Mouse (Mus musculus) heart, postnatal 0 days (tissue): ENCODE results near the gene Fam168b. TPM values are rescaled to one million over a fixed set of nuclear protein-coding genes. Genes with fewer than 3 reads are reported as not detected.

Source experiments
- ATAC-seq: fragments of 200-750 bp; cut with Nextera tagmentation; 2 replicates; pipeline ENCODE4 v1.8.0; 2017; ENCODE audit warnings: low read depth, moderate number of reproducible peaks, moderate library complexity; ENCODE audit not compliant: insufficient read depth
- DNase-seq: peaks from one replicate; pipeline ENCODE4 v3.0.0-alpha.2; 2016; ENCODE audit warnings: low spot score
- H3K27ac ChIP-seq: fragments of 300-500 bp; sonication (generic); 2 replicates; pipeline ENCODE4 v1.5.1; 2014; ENCODE audit warnings: low read depth, mild to moderate bottlenecking
- H3K27me3 ChIP-seq: fragments of 300-500 bp; sonication (generic); 2 replicates; pipeline ENCODE4 v1.6.1; 2014; ENCODE audit warnings: low read length, mixed read lengths; ENCODE audit not compliant: control insufficient read depth, insufficient read depth
- H3K36me3 ChIP-seq: fragments of 300-500 bp; sonication (generic); replicated peaks from 2 replicates; pipeline ENCODE4 v1.6.1; 2014; ENCODE audit warnings: low read length, mixed read lengths; ENCODE audit not compliant: control insufficient read depth, insufficient read depth
- H3K4me1 ChIP-seq: fragments of 300-500 bp; sonication (generic); 2 replicates; pipeline ENCODE4 v1.6.1; 2014; ENCODE audit warnings: antibody characterized with exemption; ENCODE audit not compliant: control insufficient read depth, insufficient read depth
- H3K4me2 ChIP-seq: fragments of 300-500 bp; sonication (generic); 2 replicates; pipeline ENCODE4 v1.6.1; 2014; ENCODE audit warnings: low read depth, mild to moderate bottlenecking, low read length, moderate library complexity
- H3K4me3 ChIP-seq: fragments of 300-500 bp; sonication (generic); 2 replicates; pipeline ENCODE4 v1.5.1; 2014; ENCODE audit warnings: low read depth, low read length
- H3K9ac ChIP-seq: fragments of 300-500 bp; sonication (generic); replicated peaks from 2 replicates; pipeline ENCODE4 v1.6.1; 2014; ENCODE audit warnings: low read depth, low read length, mixed read lengths
- H3K9me3 ChIP-seq: fragments of 300-500 bp; sonication (generic); replicated peaks from 2 replicates; pipeline ENCODE4 v1.6.1; 2016; ENCODE audit warnings: low read length; ENCODE audit not compliant: control insufficient read depth
- CTCF ChIP-seq: IDR thresholded peaks from 2 replicates; pipeline ENCODE4 v1.5.1; 2016; ENCODE audit warnings: antibody characterized with exemption, control low read depth, low read depth
- EP300 ChIP-seq: IDR thresholded peaks from 2 replicates; pipeline ENCODE4 v1.6.1; 2016; ENCODE audit warnings: antibody characterized with exemption, low read depth
- WGBS: fragments of 180-500 bp; shearing (Covaris S2); extraction: QIAGEN DNeasy Blood & Tissue Kit; methylation state at CpG from one replicate; pipeline ENCODE4 v1.1.7; 2014; 5-methylcytosine and 5-hydroxymethylcytosine counted together
- polyA plus RNA-seq: library from polyadenylated mRNA; unstranded; fragments of >200 nt; fragmentation: Nextera tagmentation; extraction: Ambion mirVana; gene quantifications from 2 replicates; pipeline ENCODE4 v1.2.1, GENCODE M21; 2015
- total RNA-seq: library from RNA; depleted of rRNA; stranded (reverse); fragments of >200 nt; gene quantifications from 2 replicates; pipeline ENCODE4 v1.2.3, GENCODE M21; 2014; ENCODE audit warnings: low replicate concordance

Gene Fam168b
- total and polyA plus RNA-seq, 2 experiments from 2014 or later: 21.5 to 96.0 TPM

- DNase-seq (no peak), ATAC-seq (no peak)
- H3K4me1 ChIP-seq: no peaks in the 10 kb centered on the region
- no peak overlapping the region for H3K9ac ChIP-seq
- no peak overlapping the region for H3K27ac ChIP-seq
- no peaks in the 10 kb centered on the region for H3K27me3 ChIP-seq
- no peak overlapping the region for H3K4me2 ChIP-seq
- 73% methylated on average over 5 of the region's 5 CpGs for WGBS
- no peak for TF ChIP-seq CTCF
- no peak for TF ChIP-seq EP300
- no peak overlapping the region for H3K4me3 ChIP-seq
- H3K36me3 ChIP-seq: peaks cover 21% of the 10 kb centered on the region
- no peaks in the 10 kb centered on the region for H3K9me3 ChIP-seq
Observed at GRCm38 (mm10) chr1:34858671-34859070, 15.8 kb upstream of the Fam168b start.

GRCm38 (mm10) chr1:34855056-34855739, 12.3 kb upstream of the Fam168b start:
- H3K36me3 ChIP-seq: no peaks in the 10 kb centered on the region
- DNase-seq: no peak
- no peak overlapping the region for H3K9ac ChIP-seq
- no peaks in the 10 kb centered on the region; the same call in 1 of the 2 replicates for H3K4me1 ChIP-seq
- no peaks in the 10 kb centered on the region for H3K27me3 ChIP-seq
- H3K9me3 ChIP-seq: no peaks in the 10 kb centered on the region
- WGBS: 73% methylated on average over 12 of the region's 12 CpGs
- no peak overlapping the region for H3K27ac ChIP-seq
- TF ChIP-seq CTCF: no peak
- TF ChIP-seq EP300: no peak
- H3K4me2 ChIP-seq: no peak overlapping the region
- ATAC-seq: no peak
- no peak overlapping the region for H3K4me3 ChIP-seq

GRCm38 (mm10) chr1:34853786-34854185, 10.9 kb upstream of the Fam168b start:
- Histone ChIP-seq H3K4me2 (no peak overlapping the region), H3K9ac (no peak overlapping the region), H3K27me3 (no peaks in the 10 kb centered on the region), H3K4me1 (peaks cover 4% of the 10 kb centered on the region), H3K9me3 (no peaks in the 10 kb centered on the region), H3K4me3 (no peak overlapping the region), H3K36me3 (no peaks in the 10 kb centered on the region), H3K27ac (no peak overlapping the region)
- no peak for TF ChIP-seq CTCF
- no peak for TF ChIP-seq EP300
- DNase-seq (no peak), ATAC-seq (no peak)
- WGBS: 92% methylated on average over 2 of the region's 2 CpGs

- H3K4me1 ChIP-seq: peaks cover 4% of the 10 kb centered on the region
- no peak overlapping the region for H3K4me3 ChIP-seq
- H3K9ac ChIP-seq: peak overlapping the region; percentile 37
- ATAC-seq: no peak
- H3K9me3 ChIP-seq: no peaks in the 10 kb centered on the region
- no peak overlapping the region for H3K4me2 ChIP-seq
- no peaks in the 10 kb centered on the region for H3K27me3 ChIP-seq
- H3K27ac ChIP-seq: 0 out of 2 replicates have a peak overlapping the region, but pooled peaks have one; percentile 22
- 68% methylated on average over 11 of the region's 11 CpGs for WGBS
- TF ChIP-seq CTCF (no peak), EP300 (no peak)
- no peaks in the 10 kb centered on the region for H3K36me3 ChIP-seq
- DNase-seq: no peak
Observed at GRCm38 (mm10) chr1:34852116-34852878, 9.4 kb upstream of the Fam168b start.

GRCm38 (mm10) chr1:34851562-34851961, 8.7 kb upstream of the Fam168b start:
- no peak overlapping the region for H3K4me3 ChIP-seq
- H3K4me2 ChIP-seq: peak overlapping the region; percentile 23; the same call in 1 of the 2 replicates
- TF ChIP-seq EP300: no peak
- TF ChIP-seq CTCF: no peak
- H3K9ac ChIP-seq: peak overlapping the region; percentile 37
- 0 out of 2 replicates have a peak overlapping the region, but pooled peaks have one; percentile 22 for H3K27ac ChIP-seq
- ATAC-seq: no peak
- H3K4me1 ChIP-seq: peaks cover 4% of the 10 kb centered on the region
- no peaks in the 10 kb centered on the region for H3K9me3 ChIP-seq
- H3K27me3 ChIP-seq: no peaks in the 10 kb centered on the region
- no peak for DNase-seq
- 45% methylated on average over 6 of the region's 6 CpGs for WGBS
- H3K36me3 ChIP-seq: no peaks in the 10 kb centered on the region
